Mouse (Mus musculus) myocyte (in vitro differentiated cells): Measurements from ENCODE around the gene Dhrs11.

Experiments
- E2F4 ChIP-seq: IDR thresholded peaks from one replicate; pipeline ENCODE4 v1.6.1; 2011; ENCODE audit warnings: mild to moderate bottlenecking, control low read depth, moderate library complexity; ENCODE audit not compliant: insufficient read depth
- MYOG ChIP-seq, 3 experiments: IDR thresholded peaks; one replicate each; pipeline ENCODE4 v1.6.1; 2011; ENCODE audit warnings: control low read depth in 2 of 3, low read depth in 2 of 3, mild to moderate bottlenecking in 2 of 3; ENCODE audit not compliant: insufficient read length in 2 of 3, control insufficient read depth in 1 of 3, insufficient read depth in 1 of 3

GRCm38 (mm10) chr11:84821131-84821770 lies 7.5 kb downstream of the Dhrs11 start:
- no peak for TF ChIP-seq MYOG (IDR thresholded peaks at IDR 0.05; ENCODE audit: control insufficient read depth in 1 of 3, insufficient read depth in 1 of 3, insufficient read length in 2 of 3, low read depth in 2 of 3)
- no peak for TF ChIP-seq E2F4
